Mouse (Mus musculus) thymus, postnatal 0 days (tissue): Measurements from ENCODE around the gene Slfn2. TPM values are rescaled to one million over a fixed set of nuclear protein-coding genes. Genes with fewer than 3 reads are reported as not detected.
"Not testable (repeated sequence)": the region's sequence is repeated elsewhere in the genome, so short reads cannot be mapped to it uniquely, and the experiment has no call there.

Source experiments
- DNase-seq: peaks from one replicate; pipeline ENCODE4 v3.0.0-alpha.2; 2015; ENCODE audit warnings: low spot score
- polyA plus RNA-seq: library from polyadenylated mRNA; unstranded; fragments of >200 nt; fragmentation: Nextera tagmentation; extraction: Ambion mirVana; gene quantifications from 2 replicates; pipeline ENCODE4 v1.2.1, GENCODE M21; 2015

The Slfn2 gene
- polyA plus RNA-seq = 129 and 142 TPM in 2 replicates

- peak; percentile 72 for DNase-seq
Measured at GRCm38 (mm10) chr11:83064946-83065345, at the start of gene Slfn2. TSS of gene Slfn2 (plus strand) at chr11:83065112.

DNA sequence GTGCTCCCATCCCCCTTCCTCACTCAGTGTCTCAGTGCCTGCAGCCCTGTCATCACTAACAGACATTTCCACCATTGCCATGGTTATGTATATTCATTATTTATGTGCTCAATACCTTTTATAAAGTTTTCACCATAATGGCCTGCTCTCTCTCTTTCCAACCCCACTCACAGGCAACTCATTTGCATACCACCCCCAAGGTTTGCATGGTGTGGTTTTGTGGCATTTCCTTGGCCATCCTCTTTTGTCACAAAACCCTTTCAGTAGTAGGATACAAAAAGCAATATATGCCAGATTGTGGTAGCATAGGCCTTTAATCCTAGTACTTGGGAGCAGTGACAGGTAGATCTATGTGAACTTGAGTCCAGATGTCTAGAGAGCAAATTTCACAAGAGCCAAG lies 48.8 kb upstream of the Slfn2 start:
- DNase-seq = peak; percentile 12

DNA sequence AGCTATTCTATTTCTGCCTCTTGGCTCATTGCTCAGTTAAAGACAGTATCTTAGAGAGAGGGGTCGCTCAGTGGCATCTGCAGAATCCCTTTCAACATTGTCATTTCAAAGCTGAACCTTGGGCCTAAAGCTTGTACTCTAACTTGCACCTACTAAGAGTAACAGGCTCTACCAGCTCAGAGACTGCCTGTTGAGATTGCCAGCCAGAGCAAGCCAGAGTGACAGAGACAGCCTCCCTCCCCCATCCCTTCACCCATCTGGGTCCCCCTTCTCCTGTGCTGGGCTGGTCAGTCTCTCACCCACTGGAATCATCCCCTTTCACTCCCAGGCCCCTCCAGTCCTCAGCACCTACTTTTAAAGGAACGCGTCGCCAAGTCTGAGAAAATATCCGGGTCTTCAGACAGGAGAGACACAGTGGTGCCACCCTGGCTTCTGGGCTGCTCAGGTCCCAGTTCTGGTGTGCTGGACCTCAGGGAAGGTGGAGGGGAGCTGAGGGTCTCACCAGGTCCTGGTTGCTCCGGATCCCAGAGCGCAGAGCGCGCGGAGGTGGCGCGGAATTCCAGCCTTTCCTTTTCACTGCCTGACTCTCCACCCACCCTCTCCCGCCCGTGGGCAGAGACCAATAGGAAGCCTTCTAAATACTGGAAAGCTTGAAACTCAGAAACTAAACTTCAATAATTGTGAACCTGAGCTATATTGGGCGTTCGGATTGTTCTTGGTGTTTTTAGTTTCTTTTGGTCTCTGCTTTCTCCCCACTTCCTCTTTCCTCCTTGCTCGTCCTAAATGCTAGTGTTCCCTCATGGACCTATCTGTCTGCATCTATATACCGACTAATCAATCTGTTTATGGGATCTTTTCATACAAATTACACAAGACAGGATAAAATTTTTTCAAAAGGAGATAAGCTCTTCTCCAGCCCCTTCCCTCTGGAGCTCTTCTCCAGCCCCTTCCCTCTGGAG lies 45.1 kb upstream of the Slfn2 start:
- DNase-seq = peak; percentile 10

- peak; percentile 77 for DNase-seq
Measured at GRCm38 (mm10) chr11:83020621-83021020, 44.3 kb upstream of the Slfn2 start, which contains the start of gene Slfn8. TSS of gene Slfn8 (minus strand) at chr11:83020810.

DNA sequence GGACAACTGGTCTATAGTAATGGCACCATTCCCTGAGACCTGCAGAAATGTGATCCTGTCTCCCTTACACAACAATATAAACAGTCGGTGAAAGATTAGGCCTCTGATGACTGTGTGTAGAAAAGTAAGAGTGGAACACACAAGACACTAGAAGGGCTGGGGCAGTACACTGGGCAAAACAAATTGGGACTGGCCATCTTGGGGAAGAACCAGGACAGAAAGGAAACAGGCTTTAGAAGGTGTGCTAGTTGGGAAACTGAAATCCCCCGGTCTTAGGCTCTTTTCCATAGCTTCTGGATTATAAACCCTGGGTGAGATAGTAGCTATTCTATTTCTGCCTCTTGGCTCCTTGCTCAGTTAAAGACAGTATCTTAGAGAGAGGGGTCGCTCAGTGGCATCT lies 26.2 kb upstream of the Slfn2 start:
- not testable (repeated sequence) for DNase-seq

DNA sequence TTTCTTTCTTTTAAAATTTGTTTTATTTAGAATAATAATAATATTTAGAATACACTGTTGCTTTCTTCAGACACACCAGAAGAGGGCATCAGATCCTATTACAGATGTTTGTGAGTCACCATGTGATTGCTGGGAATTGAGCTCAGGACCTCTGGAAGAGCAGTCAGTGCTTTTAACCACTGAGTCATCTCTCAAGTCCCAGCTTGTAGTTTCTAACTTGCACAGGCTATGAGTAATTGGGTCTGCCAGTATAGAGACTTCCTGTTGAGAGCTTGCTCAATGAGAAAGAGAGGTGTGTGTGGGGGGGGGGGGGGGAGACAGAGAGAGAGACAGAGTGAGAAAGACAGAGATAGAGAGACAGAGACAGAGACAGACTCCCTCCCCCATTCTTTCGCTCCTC lies 25.8 kb upstream of the Slfn2 start:
- peak; percentile 46 for DNase-seq

- peak; percentile 12 for DNase-seq
Measured at GRCm38 (mm10) chr11:83039796-83040195, 25.1 kb upstream of the Slfn2 start.

DNA sequence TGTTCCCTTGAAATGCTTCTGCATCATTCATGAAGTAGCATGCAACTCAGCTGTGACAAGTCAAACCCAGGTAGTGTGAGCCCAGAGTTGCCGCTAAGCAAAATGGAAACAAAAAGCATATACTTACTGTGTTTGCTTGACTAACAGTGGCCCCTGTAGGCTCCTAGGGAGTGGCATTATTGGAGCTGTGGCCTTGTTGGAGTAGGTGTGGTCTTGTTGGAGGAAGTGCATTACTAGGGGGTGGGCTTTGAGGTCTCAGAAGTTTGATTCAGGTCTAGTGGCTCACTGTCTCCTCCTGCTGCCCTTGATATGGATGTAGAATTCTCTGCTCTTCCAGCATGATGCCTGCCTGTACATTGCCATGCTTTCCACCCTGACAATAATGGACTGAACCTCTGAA lies 24.6 kb upstream of the Slfn2 start:
- peak; percentile 87 for DNase-seq

GRCm38 (mm10) chr11:83041000-83041399 lies 23.9 kb upstream of the Slfn2 start:
- DNase-seq = no peak

GRCm38 (mm10) chr11:83043891-83044290 lies 21.0 kb upstream of the Slfn2 start:
- DNase-seq = no peak

DNA sequence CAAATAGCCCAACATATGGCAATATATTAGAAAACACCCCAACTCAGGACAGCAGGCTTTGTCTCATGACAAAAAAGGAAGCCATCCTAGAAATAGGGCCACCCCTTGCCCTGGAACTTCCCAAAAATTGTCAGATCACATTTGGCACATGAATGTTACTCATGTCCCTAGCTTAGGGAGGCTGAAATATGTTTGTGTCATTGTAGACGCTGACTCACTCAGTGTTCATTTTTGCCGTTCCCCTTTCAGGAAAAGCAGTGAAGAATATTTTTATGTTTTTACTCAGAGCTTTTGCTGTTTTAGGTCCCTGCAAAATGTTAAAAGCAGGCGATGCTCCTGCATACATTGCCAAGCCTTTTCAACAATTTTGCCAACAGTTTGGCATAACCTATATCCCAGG lies 19.3 kb upstream of the Slfn2 start:
- no peak for DNase-seq

DNA sequence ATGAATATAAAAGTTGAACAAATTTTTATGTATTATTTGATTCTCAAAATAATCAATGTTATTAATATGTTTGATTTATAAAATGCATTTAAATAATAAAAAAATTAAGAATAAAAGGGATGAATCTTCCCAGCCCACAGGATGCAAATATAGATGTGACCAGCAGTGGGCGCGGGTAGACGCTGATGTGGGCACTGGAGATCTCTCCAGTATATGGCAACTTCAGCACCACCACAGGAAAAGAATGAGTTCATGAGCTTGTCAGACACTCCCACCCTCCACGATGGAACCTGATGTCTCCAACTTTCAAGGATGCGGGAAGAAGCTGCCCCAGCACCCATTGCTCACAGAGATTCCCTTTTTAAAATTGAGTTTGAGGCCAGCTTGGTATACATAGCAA lies 7.0 kb upstream of the Slfn2 start:
- DNase-seq = peak; percentile 80

DNA sequence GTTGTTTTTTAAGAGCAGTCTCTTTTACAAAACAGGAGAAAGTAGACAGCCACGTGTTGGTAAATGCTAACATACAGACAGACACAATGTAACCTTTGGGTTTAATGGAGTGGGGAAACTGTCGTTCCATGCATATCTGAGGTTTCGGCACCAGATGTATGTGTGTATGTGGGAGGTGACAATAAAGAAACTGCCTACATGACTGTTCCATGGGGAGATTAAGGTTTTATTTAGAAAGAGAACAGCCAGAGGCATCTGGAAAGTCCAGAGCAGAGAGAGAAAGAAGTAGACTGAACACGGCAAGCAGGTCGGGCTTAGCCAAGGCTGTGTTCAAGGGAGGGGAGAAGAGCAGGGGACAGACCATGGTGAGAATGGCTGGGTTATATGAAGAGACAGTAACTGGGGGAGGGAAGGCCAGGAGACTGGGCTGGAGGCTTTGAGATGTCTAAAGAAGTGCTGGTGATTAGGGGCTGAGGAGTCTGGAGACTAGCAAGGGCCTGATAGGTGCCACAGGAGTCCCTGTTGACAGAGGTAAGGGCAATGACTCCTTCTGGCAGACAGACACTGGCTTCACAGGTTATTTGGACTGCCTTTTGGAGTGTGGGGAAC lies 4.4 kb upstream of the Slfn2 start:
- no peak for DNase-seq

GRCm38 (mm10) chr11:83061806-83062205 lies 3.1 kb upstream of the Slfn2 start:
- no peak for DNase-seq

DNA sequence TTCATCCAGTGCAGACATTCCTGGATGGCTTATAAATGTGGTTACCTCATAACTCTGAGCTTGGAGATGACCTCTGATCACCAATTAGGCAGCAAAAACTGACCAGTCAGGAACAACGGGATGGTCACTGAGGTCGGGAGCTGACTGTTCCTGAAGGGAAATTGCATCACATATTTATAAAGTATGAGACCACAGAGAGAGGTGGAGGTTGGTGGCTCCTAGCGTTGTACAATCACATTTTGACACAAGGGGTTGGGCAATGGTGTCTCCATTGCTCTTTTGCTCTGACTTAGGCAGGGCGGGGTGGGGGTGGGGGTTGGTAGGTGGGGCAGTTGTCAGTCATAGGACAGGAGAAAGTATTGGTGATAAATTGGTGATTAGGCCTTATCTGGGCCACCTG lies 1.8 kb upstream of the Slfn2 start:
- DNase-seq = no peak

- DNase-seq = no peak
Measured at GRCm38 (mm10) chr11:83063941-83064349, 967 bp upstream of the Slfn2 start.

DNA sequence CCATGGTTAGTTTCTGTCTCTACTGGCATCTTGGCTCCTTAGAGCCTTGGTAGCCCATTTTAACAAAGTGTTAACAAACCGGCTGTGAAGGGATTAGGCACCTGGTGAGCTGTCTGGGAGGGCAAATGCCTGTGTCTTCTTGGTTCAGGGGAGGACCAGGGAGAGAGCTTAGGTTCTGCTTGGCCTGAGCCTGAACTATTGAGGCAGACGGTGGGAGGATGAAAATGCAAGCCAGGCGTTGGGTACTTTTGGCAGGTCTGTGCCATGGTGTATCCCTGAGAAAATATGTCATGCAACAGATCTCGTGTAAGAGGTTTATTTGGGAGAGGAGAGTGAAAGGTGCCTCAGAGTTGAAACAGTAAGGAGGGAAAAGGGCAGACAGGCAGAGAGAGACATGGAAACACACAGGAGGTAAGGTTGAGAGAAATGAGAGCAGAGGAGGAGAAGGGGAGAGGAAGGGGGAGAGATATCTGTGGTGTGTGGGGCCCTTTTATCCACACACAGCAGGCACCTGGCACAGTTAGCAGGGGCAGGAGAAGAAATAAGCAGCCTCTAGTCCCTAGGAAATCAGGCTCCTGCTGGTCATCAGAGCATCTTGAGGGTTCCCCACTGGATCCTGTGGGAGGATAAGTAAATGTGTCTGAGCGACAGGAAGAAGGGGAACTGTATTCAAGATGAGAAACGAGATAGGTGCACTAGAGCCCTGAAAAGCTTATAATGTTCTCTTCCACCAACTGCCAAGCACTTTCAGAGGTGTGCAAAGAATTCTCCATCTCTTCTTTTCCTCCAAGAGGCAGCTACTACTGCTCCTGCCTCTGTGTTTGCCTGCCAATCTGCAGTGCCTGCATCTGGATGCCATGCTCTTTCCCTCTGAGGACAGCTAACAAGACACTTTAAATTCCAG lies 781 bp downstream of the Slfn2 start:
- DNase-seq = peak; percentile 52

- DNase-seq = peak; percentile 60
Measured at GRCm38 (mm10) chr11:83066640-83067531, 2.0 kb downstream of the Slfn2 start.

GRCm38 (mm10) chr11:83067982-83068694 lies 3.2 kb downstream of the Slfn2 start:
- no peak for DNase-seq
